Mouse (Mus musculus): Measurements from ENCODE around the gene Prmt8. TPM values are rescaled to one million over a fixed set of nuclear protein-coding genes. Genes with fewer than 3 reads are reported as not detected.

Gene Prmt8
- total and polyA plus RNA-seq, 3 experiments = not detected

GRCm38 (mm10) chr6:127766041-127766604, 3.1 kb downstream of the Prmt8 start:
- Histone ChIP-seq H3K27ac (ENCODE audit: control insufficient read depth, low read depth, low read length) (no peak overlapping the region), H3K4me3 (ENCODE audit: control insufficient read depth in 1 of 2, insufficient read depth in 1 of 2, low read depth in 2 of 2, low read length in 2 of 2) (no peak overlapping the region), H3K27me3 (ENCODE audit: control insufficient read depth in 1 of 2, insufficient read depth in 2 of 2, low read length in 2 of 2) (no peaks in the 10 kb centered on the region), H3K36me3 (ENCODE audit: control insufficient read depth in 1 of 2, insufficient read depth in 2 of 2, low read length in 2 of 2) (no peaks in the 10 kb centered on the region), H3K9me3 (replicated peaks; ENCODE audit: insufficient read depth, low read length) (no peaks in the 10 kb centered on the region; the same call in 1 of the 2 replicates), H3K9ac (ENCODE audit: control insufficient read depth, low read depth, low read length, poor library complexity, severe bottlenecking) (no peak overlapping the region), H3K4me1 (ENCODE audit: control insufficient read depth in 1 of 2, insufficient read depth in 2 of 2, low read length in 2 of 2) (no peaks in the 10 kb centered on the region), H3K79me2 (ENCODE audit: control insufficient read depth, insufficient read depth, low read length, poor library complexity) (no peaks in the 10 kb centered on the region)
- DNase-seq (ENCODE audit: low read depth, low spot score) = no peak
- TF ChIP-seq POLR2A (IDR thresholded peaks at IDR 0.05; ENCODE audit: control insufficient read depth in 1 of 2, insufficient read depth in 1 of 2, low read depth in 1 of 2, low read length in 2 of 2, poor library complexity in 1 of 2) (no peak), NRF1 (IDR thresholded peaks at IDR 0.05; ENCODE audit: insufficient read depth, low read depth, low read length, poor library complexity, severe bottlenecking) (no peak), USF1 (IDR thresholded peaks at IDR 0.05; ENCODE audit: low read depth, low read length) (no peak), SIN3A (IDR thresholded peaks at IDR 0.05; ENCODE audit: low read length) (no peak), MAZ (IDR thresholded peaks at IDR 0.05; ENCODE audit: low read depth, low read length) (no peak), CTCF (IDR thresholded peaks at IDR 0.05 in 2 of 3, conservative IDR thresholded peaks at IDR 0.05 in 1 of 3; ENCODE audit: control insufficient read depth in 1 of 3, insufficient read depth in 1 of 3, low read depth in 2 of 3, low read length in 3 of 3, poor library complexity in 1 of 3, severe bottlenecking in 1 of 3) (no peak), ETS1 (IDR thresholded peaks at IDR 0.05; ENCODE audit: low read depth, low read length) (no peak), USF2 (IDR thresholded peaks at IDR 0.05; ENCODE audit: borderline replicate concordance in 1 of 2, insufficient read depth in 1 of 2, low read depth in 1 of 2, low read length in 2 of 2) (no peak), ZMIZ1 (IDR thresholded peaks at IDR 0.05; ENCODE audit: low read depth, low read length) (no peak), ELF1 (IDR thresholded peaks at IDR 0.05; ENCODE audit: low read depth, low read length) (no peak), POLR2AphosphoS5 (IDR thresholded peaks at IDR 0.05; ENCODE audit: borderline replicate concordance, low read depth, low read length) (no peak), MYC (IDR thresholded peaks at IDR 0.05; ENCODE audit: low read depth, low read length) (no peak), CHD2 (IDR thresholded peaks at IDR 0.05; ENCODE audit: low read length) (no peak), TAL1 (IDR thresholded peaks at IDR 0.05; ENCODE audit: low read length) (no peak), MYB (IDR thresholded peaks at IDR 0.05; ENCODE audit: low read depth, low read length) (no peak), MXI1 (IDR thresholded peaks at IDR 0.05; ENCODE audit: low read depth, low read length) (no peak)

- Histone ChIP-seq H3K79me2 (ENCODE audit: control insufficient read depth, insufficient read depth, low read length, poor library complexity) (no peaks in the 10 kb centered on the region), H3K4me3 (ENCODE audit: control insufficient read depth in 1 of 2, insufficient read depth in 1 of 2, low read depth in 2 of 2, low read length in 2 of 2) (no peak overlapping the region), H3K4me1 (ENCODE audit: control insufficient read depth in 1 of 2, insufficient read depth in 2 of 2, low read length in 2 of 2) (no peaks in the 10 kb centered on the region), H3K27ac (ENCODE audit: control insufficient read depth, low read depth, low read length) (no peak overlapping the region), H3K36me3 (ENCODE audit: control insufficient read depth in 1 of 2, insufficient read depth in 2 of 2, low read length in 2 of 2) (no peaks in the 10 kb centered on the region), H3K9ac (ENCODE audit: control insufficient read depth, low read depth, low read length, poor library complexity, severe bottlenecking) (no peak overlapping the region), H3K9me3 (replicated peaks; ENCODE audit: insufficient read depth, low read length) (no peaks in the 10 kb centered on the region; the same call in 1 of the 2 replicates), H3K27me3 (ENCODE audit: control insufficient read depth in 1 of 2, insufficient read depth in 2 of 2, low read length in 2 of 2) (no peaks in the 10 kb centered on the region)
- no peak for DNase-seq (ENCODE audit: low read depth, low spot score)
- TF ChIP-seq CHD1 (IDR thresholded peaks at IDR 0.05; ENCODE audit: low read depth, low read length) (no peak), TAL1 (IDR thresholded peaks at IDR 0.05; ENCODE audit: low read length) (no peak), UBTF (IDR thresholded peaks at IDR 0.05; ENCODE audit: borderline replicate concordance, insufficient read depth, low read depth, low read length) (no peak), MAZ (IDR thresholded peaks at IDR 0.05; ENCODE audit: low read depth, low read length) (no peak), EP300 (IDR thresholded peaks at IDR 0.05; ENCODE audit: low read depth in 1 of 2, low read length in 2 of 2) (no peak), MEF2A (IDR thresholded peaks at IDR 0.05; ENCODE audit: extremely low read depth, insufficient replicate concordance, low read depth, low read length, poor library complexity, severe bottlenecking) (no peak), ZMIZ1 (IDR thresholded peaks at IDR 0.05; ENCODE audit: low read depth, low read length) (no peak), POLR2AphosphoS2 (IDR thresholded peaks at IDR 0.05; ENCODE audit: low read length) (no peak), HCFC1 (IDR thresholded peaks at IDR 0.05; ENCODE audit: low read depth, low read length) (no peak), ETS1 (IDR thresholded peaks at IDR 0.05; ENCODE audit: low read depth, low read length) (no peak), GABPA (IDR thresholded peaks at IDR 0.05; ENCODE audit: low read depth, low read length) (no peak), KAT2A (conservative IDR thresholded peaks at IDR 0.05; ENCODE audit: low read depth, low read length) (no peak), MAFK (IDR thresholded peaks at IDR 0.05; ENCODE audit: borderline replicate concordance, low read depth, low read length) (no peak), USF1 (IDR thresholded peaks at IDR 0.05; ENCODE audit: low read depth, low read length) (no peak), JUND (IDR thresholded peaks at IDR 0.05; ENCODE audit: low read depth, low read length) (no peak), RCOR1 (IDR thresholded peaks at IDR 0.05; ENCODE audit: low read depth, low read length) (no peak)
Measured at GRCm38 (mm10) chr6:127765573-127765972, 3.7 kb downstream of the Prmt8 start.
